ENCODE assay signal across 15 mouse cellular contexts in the genomic region with DNA sequence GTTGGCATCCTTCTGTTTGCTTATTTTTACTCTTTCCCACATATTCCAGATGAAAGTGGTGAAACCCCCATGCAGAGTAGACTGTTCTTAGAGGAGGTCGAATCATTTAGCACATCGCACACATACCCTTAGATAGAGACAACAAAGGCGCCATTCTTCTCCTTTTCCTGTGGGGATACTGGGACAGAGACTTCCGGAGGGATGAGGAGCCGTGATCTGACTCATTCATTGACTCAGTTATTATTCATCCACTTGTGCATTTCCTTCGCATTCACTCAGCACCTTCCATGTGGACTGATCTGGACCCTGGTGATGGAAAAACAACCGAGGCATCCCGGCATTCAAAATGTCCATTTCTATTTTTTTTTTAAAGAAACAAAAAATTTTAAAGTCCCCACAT.
"Had no signal": no experiment of that assay in that cellular context is flagged by ENCODE, and none has a peak within 500 bp of the region (broad histone marks: within the 10 kb centered on the region; RNA-seq: fewer than 3 reads in every experiment).

No protein-coding gene starts in this region.

- DNase-seq: gastrocnemius, adult 2 months; gastrocnemius, postnatal 10 days; gastrocnemius, postnatal 25 days; heart, adult 11 months; heart, adult 2 months; heart, postnatal 14 days; heart, postnatal 36 days; kidney, adult 11 months; kidney, adult 2 months; kidney, adult 9 months; kidney, postnatal 14 days; kidney, postnatal 36 days; layer of hippocampus, adult 9-11 months; layer of hippocampus, postnatal 36 days; left cerebral cortex, postnatal 4 days had no signal
